In genomic region chr11:86906767-86907662, GRCm38 (mm10) we compare ENCODE assay signal across 21 mouse cellular contexts.
DNase-seq lines count a peak whose midpoint lies in the region; ATAC-seq and TF ChIP-seq lines count a peak whose summit lies in the region.
"Had no signal": no experiment of that assay in that cellular context is flagged by ENCODE, and none has a peak within 500 bp of the region (broad histone marks: within the 10 kb centered on the region; RNA-seq: fewer than 3 reads in every experiment).

No protein-coding gene starts in this region.

- peak overlapping the region; percentile 5 to 29 for H3K4me3 ChIP-seq in MEL (ENCODE audit: control insufficient read depth in 1 of 2, insufficient read depth in 1 of 2, low read depth in 2 of 2, low read length in 2 of 2)
- no peak overlapping the region for H3K4me3 ChIP-seq in intestine, embryonic 15.5 days (replicated peaks)
- H3K4me3 ChIP-seq in forebrain, embryonic 12.5 days (replicated peaks) = no peak overlapping the region
- H3K4me3 ChIP-seq: heart, embryonic 12.5 days; limb, embryonic 10.5 days; midbrain, embryonic 12.5 days; neural tube, embryonic 15.5 days had no signal

- no peak for TF ChIP-seq RAD21 in MEL (IDR thresholded peaks at IDR 0.05; ENCODE audit: low read depth, low read length)

- peaks cover 17 to 27% of the 10 kb centered on the region in 2 experiments for H3K4me1 ChIP-seq in MEL (ENCODE audit: control insufficient read depth in 1 of 2, insufficient read depth in 2 of 2, low read length in 2 of 2)
- H3K4me1 ChIP-seq in intestine, embryonic 15.5 days (replicated peaks) = 0 out of 2 replicates have a peak, but pooled peaks cover 9% of the 10 kb centered on the region
- no peaks in the 10 kb centered on the region for H3K4me1 ChIP-seq in forebrain, embryonic 12.5 days
- H3K4me1 ChIP-seq: midbrain, embryonic 12.5 days; neural tube, embryonic 15.5 days had no signal

- no peaks in the 10 kb centered on the region for H3K9me3 ChIP-seq in MEL (replicated peaks; ENCODE audit: insufficient read depth, low read length)
- no peaks in the 10 kb centered on the region for H3K9me3 ChIP-seq in intestine, embryonic 15.5 days
- H3K9me3 ChIP-seq in forebrain, embryonic 12.5 days = no peaks in the 10 kb centered on the region
- H3K9me3 ChIP-seq: heart, embryonic 12.5 days; limb, embryonic 10.5 days; midbrain, embryonic 12.5 days; neural tube, embryonic 15.5 days had no signal

- peak; percentile 69 for DNase-seq in adrenal gland, adult 2 months
- DNase-seq in adrenal gland, postnatal 4 days (ENCODE audit: low spot score in 2 of 2) = no peak
- peak; percentile 73 for DNase-seq in MEL (ENCODE audit: low read depth, low spot score)
- DNase-seq in splenic B cell, adult 2 months (ENCODE audit: low read depth, low spot score) = peak; percentile 25
- no peak for DNase-seq in urinary bladder, postnatal 14 days (ENCODE audit: low spot score)
- DNase-seq: cerebellum, adult 18-20 months; cerebellum, postnatal 36 days; forebrain, postnatal 0 days; gastrocnemius, postnatal 25 days; heart, adult 18-20 months; heart, postnatal 10 days; kidney, postnatal 10 days; right cerebral cortex, adult 18-20 months had no signal

- H3K36me3 ChIP-seq in MEL (ENCODE audit: control insufficient read depth in 1 of 2, insufficient read depth in 2 of 2, low read length in 2 of 2) = peaks cover 0 to 26% of the 10 kb centered on the region in 2 experiments; a peak in 2 of 4 replicates
- no peaks in the 10 kb centered on the region for H3K36me3 ChIP-seq in intestine, embryonic 15.5 days
- H3K36me3 ChIP-seq in splenic B cell, adult 2 months (ENCODE audit: control insufficient read depth, insufficient read depth, low read length, poor library complexity, severe bottlenecking) = no peaks in the 10 kb centered on the region
- H3K36me3 ChIP-seq in forebrain, embryonic 12.5 days (replicated peaks) = no peaks in the 10 kb centered on the region
- H3K36me3 ChIP-seq: heart, embryonic 12.5 days; limb, embryonic 10.5 days; midbrain, embryonic 12.5 days; neural tube, embryonic 15.5 days had no signal

- TF ChIP-seq POLR2A in MEL (IDR thresholded peaks at IDR 0.05; ENCODE audit: control insufficient read depth in 1 of 2, insufficient read depth in 1 of 2, low read depth in 1 of 2, low read length in 2 of 2, poor library complexity in 1 of 2) = no peak

- peak; percentile 80 to 88 for TF ChIP-seq EP300 in MEL (IDR thresholded peaks at IDR 0.05; ENCODE audit: low read depth in 1 of 2, low read length in 2 of 2)

- H3K27ac ChIP-seq in MEL (ENCODE audit: control insufficient read depth, low read depth, low read length) = peak overlapping the region; percentile 64
- no peak overlapping the region for H3K27ac ChIP-seq in intestine, embryonic 15.5 days
- no peak overlapping the region for H3K27ac ChIP-seq in forebrain, embryonic 12.5 days
- H3K27ac ChIP-seq: limb, embryonic 10.5 days; midbrain, embryonic 12.5 days; neural tube, embryonic 15.5 days had no signal

- no peak for TF ChIP-seq CTCF in MEL (IDR thresholded peaks at IDR 0.05 in 2 of 3, conservative IDR thresholded peaks at IDR 0.05 in 1 of 3; ENCODE audit: control insufficient read depth in 1 of 3, insufficient read depth in 1 of 3, low read depth in 2 of 3, low read length in 3 of 3, poor library complexity in 1 of 3, severe bottlenecking in 1 of 3)

- no peak overlapping the region for H3K4me2 ChIP-seq in intestine, embryonic 15.5 days (replicated peaks)
- H3K4me2 ChIP-seq in forebrain, embryonic 12.5 days = no peak overlapping the region
- H3K4me2 ChIP-seq: heart, embryonic 12.5 days; midbrain, embryonic 12.5 days; neural tube, embryonic 15.5 days had no signal

- no peaks in the 10 kb centered on the region; the same call in 1 of the 2 replicates for H3K79me2 ChIP-seq in MEL (ENCODE audit: control insufficient read depth, insufficient read depth, low read length, poor library complexity)

- peak overlapping the region; percentile 44 for H3K9ac ChIP-seq in MEL (ENCODE audit: control insufficient read depth, low read depth, low read length, poor library complexity, severe bottlenecking)
- no peak overlapping the region for H3K9ac ChIP-seq in intestine, embryonic 15.5 days
- no peak overlapping the region for H3K9ac ChIP-seq in forebrain, embryonic 12.5 days
- H3K9ac ChIP-seq: forebrain, postnatal 0 days; heart, embryonic 12.5 days; midbrain, embryonic 12.5 days; neural tube, embryonic 15.5 days had no signal

- 76% methylated on average over 11 of the region's 11 CpGs for WGBS in intestine, embryonic 15.5 days
- WGBS in forebrain, embryonic 12.5 days = 93% methylated on average over 11 of the region's 11 CpGs

- ATAC-seq in intestine, embryonic 15.5 days = peak; percentile 48; the same call in 1 of the 2 replicates
- ATAC-seq in forebrain, embryonic 12.5 days (ENCODE audit: low FRiP score) = no peak
- ATAC-seq in erythroblast, adult 5-6 weeks (replicated peaks; ENCODE audit: low FRiP score, poor library complexity, severe bottlenecking) = no peak
- ATAC-seq: forebrain, postnatal 0 days; lung, postnatal 0 days had no signal

- H3K27me3 ChIP-seq in MEL (ENCODE audit: control insufficient read depth in 1 of 2, insufficient read depth in 2 of 2, low read length in 2 of 2) = no peaks in the 10 kb centered on the region
- H3K27me3 ChIP-seq in intestine, embryonic 15.5 days (replicated peaks) = no peaks in the 10 kb centered on the region
- H3K27me3 ChIP-seq in splenic B cell, adult 2 months (ENCODE audit: control insufficient read depth, insufficient read depth, low read length, poor library complexity, severe bottlenecking) = no peaks in the 10 kb centered on the region
- H3K27me3 ChIP-seq in forebrain, embryonic 12.5 days = no peaks in the 10 kb centered on the region
- H3K27me3 ChIP-seq: heart, embryonic 12.5 days; midbrain, embryonic 12.5 days; neural tube, embryonic 15.5 days had no signal

TF ChIP-seq in MEL, 35 proteins besides CTCF, POLR2A, EP300 and RAD21:
- TF ChIP-seq GATA1 (IDR thresholded peaks at IDR 0.05; ENCODE audit: low read depth, low read length) (peak; percentile 90), CHD1 (IDR thresholded peaks at IDR 0.05; ENCODE audit: low read depth, low read length) (0 out of 2 replicates have a peak, but pooled peaks have one; percentile 74), HCFC1 (IDR thresholded peaks at IDR 0.05; ENCODE audit: low read depth, low read length) (peak; percentile 47; the same call in 1 of the 2 replicates), MYB (IDR thresholded peaks at IDR 0.05; ENCODE audit: low read depth, low read length) (0 out of 2 replicates have a peak, but pooled peaks have one; percentile 26), NELFE (IDR thresholded peaks at IDR 0.05; ENCODE audit: low read depth, low read length) (no peak), RCOR1 (IDR thresholded peaks at IDR 0.05; ENCODE audit: low read depth, low read length) (peak; percentile 57), BHLHE40 (IDR thresholded peaks at IDR 0.05; ENCODE audit: borderline replicate concordance, low read depth, low read length) (peak; percentile 34), USF2 (IDR thresholded peaks at IDR 0.05; ENCODE audit: borderline replicate concordance in 1 of 2, insufficient read depth in 1 of 2, low read depth in 1 of 2, low read length in 2 of 2) (no peak), TCF12 (IDR thresholded peaks at IDR 0.05; ENCODE audit: low read depth, low read length) (peak; percentile 85), MXI1 (IDR thresholded peaks at IDR 0.05; ENCODE audit: low read depth, low read length) (0 out of 2 replicates have a peak, but pooled peaks have one; percentile 33), MYC (IDR thresholded peaks at IDR 0.05; ENCODE audit: low read depth, low read length) (no peak), SIN3A (IDR thresholded peaks at IDR 0.05; ENCODE audit: low read length) (peak; percentile 32), USF1 (IDR thresholded peaks at IDR 0.05; ENCODE audit: low read depth, low read length) (no peak), POLR2AphosphoS2 (IDR thresholded peaks at IDR 0.05; ENCODE audit: low read length) (no peak), MAFK (IDR thresholded peaks at IDR 0.05; ENCODE audit: borderline replicate concordance, low read depth, low read length) (no peak), ETS1 (IDR thresholded peaks at IDR 0.05; ENCODE audit: low read depth, low read length) (peak; percentile 68), MAX (IDR thresholded peaks at IDR 0.05; ENCODE audit: low read length) (0 out of 2 replicates have a peak, but pooled peaks have one; percentile 12), MAZ (IDR thresholded peaks at IDR 0.05; ENCODE audit: low read depth, low read length) (0 out of 2 replicates have a peak, but pooled peaks have one; percentile 16)

Comparison
In these comparisons a context has a peak if more than half of its experiments do, and no peak if none do; other contexts are left out.
1. DNase-seq: peak in adrenal gland, adult 2 months (single experiment), MEL (single experiment) and splenic B cell, adult 2 months (single experiment); none in adrenal gland, postnatal 4 days (0 of 2) and urinary bladder, postnatal 14 days (single experiment).
2. H3K4me3 ChIP-seq: peak in MEL (2 of 2); none in intestine, embryonic 15.5 days (single experiment) and forebrain, embryonic 12.5 days (single experiment).